Mouse (Mus musculus) neural tube, embryonic 15.5 days (tissue): Measurements from ENCODE around the gene Mtr. TPM values are rescaled to one million over a fixed set of nuclear protein-coding genes. Genes with fewer than 3 reads are reported as not detected.

Experiments used
- ATAC-seq: fragments of 200-750 bp; cut with Nextera tagmentation; 2 replicates; pipeline ENCODE4 v1.8.0; 2017; ENCODE audit warnings: mild to moderate bottlenecking, moderate TSS enrichment, moderate library complexity; ENCODE audit not compliant: low FRiP score
- H3K27ac ChIP-seq: fragments of 300-500 bp; sonication (generic); replicated peaks from 2 replicates; pipeline ENCODE4 v1.5.1; 2015; ENCODE audit warnings: mild to moderate bottlenecking, inconsistent platforms
- H3K27me3 ChIP-seq: fragments of 300-500 bp; sonication (generic); replicated peaks from 2 replicates; pipeline ENCODE4 v1.6.1; 2015; ENCODE audit warnings: inconsistent platforms
- H3K36me3 ChIP-seq: fragments of 300-500 bp; sonication (generic); 2 replicates; pipeline ENCODE4 v1.6.1; 2015; ENCODE audit warnings: inconsistent platforms
- H3K4me1 ChIP-seq: fragments of 300-500 bp; sonication (generic); 2 replicates; pipeline ENCODE4 v1.6.1; 2015; ENCODE audit warnings: inconsistent platforms
- H3K4me2 ChIP-seq: fragments of 300-500 bp; sonication (generic); 2 replicates; pipeline ENCODE4 v1.6.1; 2015; ENCODE audit warnings: inconsistent platforms, mild to moderate bottlenecking, moderate library complexity
- H3K4me3 ChIP-seq: fragments of 300-500 bp; sonication (generic); replicated peaks from 2 replicates; pipeline ENCODE4 v1.5.1; 2015; ENCODE audit warnings: mild to moderate bottlenecking, inconsistent platforms
- H3K9ac ChIP-seq: fragments of 300-500 bp; sonication (generic); replicated peaks from 2 replicates; pipeline ENCODE4 v1.6.1; 2015; ENCODE audit warnings: mild to moderate bottlenecking, inconsistent platforms
- H3K9me3 ChIP-seq: fragments of 300-500 bp; sonication (generic); replicated peaks from 2 replicates; pipeline ENCODE4 v1.6.1; 2016; ENCODE audit warnings: inconsistent platforms
- WGBS: fragments of 180-500 bp; shearing (Covaris S2); methylation state at CpG from one replicate; pipeline ENCODE4 v1.1.7; 2015; ENCODE audit warnings: mixed read lengths; 5-methylcytosine and 5-hydroxymethylcytosine counted together
- polyA plus RNA-seq: library from polyadenylated mRNA; unstranded; fragments of >200 nt; fragmentation: Nextera tagmentation; extraction: Ambion mirVana; gene quantifications from 2 replicates; pipeline ENCODE4 v1.2.1, GENCODE M21; 2015

Mtr gene
- polyA plus RNA-seq, 1 experiment from 2014 or later: 3.9 TPM

GRCm38 (mm10) chr13:12228248-12228647, 29.7 kb downstream of the Mtr start:
- no peaks in the 10 kb centered on the region for H3K9me3 ChIP-seq
- H3K4me3 ChIP-seq: no peak overlapping the region
- no peak overlapping the region for H3K4me2 ChIP-seq
- H3K27ac ChIP-seq: no peak overlapping the region
- no peaks in the 10 kb centered on the region for H3K4me1 ChIP-seq
- no peak for ATAC-seq
- peaks cover 47% of the 10 kb centered on the region for H3K36me3 ChIP-seq
- 96% methylated on average over 4 of the region's 4 CpGs for WGBS
- H3K27me3 ChIP-seq: no peaks in the 10 kb centered on the region
- no peak overlapping the region for H3K9ac ChIP-seq

GRCm38 (mm10) chr13:12227606-12228005, 30.3 kb downstream of the Mtr start:
- H3K36me3 ChIP-seq: peaks cover 43% of the 10 kb centered on the region
- no peak overlapping the region for H3K9ac ChIP-seq
- WGBS: 88% methylated on average over 5 of the region's 5 CpGs
- H3K4me3 ChIP-seq: no peak overlapping the region
- H3K4me2 ChIP-seq: no peak overlapping the region
- H3K27ac ChIP-seq: no peak overlapping the region
- no peaks in the 10 kb centered on the region for H3K27me3 ChIP-seq
- H3K4me1 ChIP-seq: no peaks in the 10 kb centered on the region
- no peaks in the 10 kb centered on the region for H3K9me3 ChIP-seq
- no peak for ATAC-seq

- H3K4me1 ChIP-seq: no peaks in the 10 kb centered on the region
- H3K9ac ChIP-seq: no peak overlapping the region
- no peaks in the 10 kb centered on the region for H3K27me3 ChIP-seq
- H3K27ac ChIP-seq: no peak overlapping the region
- 96% methylated on average over 14 of the region's 14 CpGs for WGBS
- H3K4me2 ChIP-seq: no peak overlapping the region
- no peak for ATAC-seq
- no peaks in the 10 kb centered on the region for H3K9me3 ChIP-seq
- no peak overlapping the region for H3K4me3 ChIP-seq
- H3K36me3 ChIP-seq: peaks cover 45% of the 10 kb centered on the region
Measured at GRCm38 (mm10) chr13:12218603-12219002, 39.3 kb downstream of the Mtr start.

GRCm38 (mm10) chr13:12214922-12215321, 43.0 kb downstream of the Mtr start:
- no peak for ATAC-seq
- Histone ChIP-seq H3K4me3 (no peak overlapping the region), H3K27ac (no peak overlapping the region), H3K4me2 (no peak overlapping the region), H3K27me3 (no peaks in the 10 kb centered on the region), H3K4me1 (no peaks in the 10 kb centered on the region), H3K9me3 (no peaks in the 10 kb centered on the region), H3K9ac (no peak overlapping the region), H3K36me3 (peaks cover 33% of the 10 kb centered on the region)
- 89% methylated on average over 5 of the region's 5 CpGs for WGBS

- 68% methylated on average over 2 of the region's 2 CpGs for WGBS
- Histone ChIP-seq H3K9me3 (no peaks in the 10 kb centered on the region), H3K27ac (no peak overlapping the region)
Measured at GRCm38 (mm10) chr13:12211058-12211457, 46.9 kb downstream of the Mtr start.

GRCm38 (mm10) chr13:12210023-12210762, 47.7 kb downstream of the Mtr start:
- 77% methylated on average over 10 of the region's 10 CpGs for WGBS

More at GRCm38 (mm10) chr13:12211058-12211457, 46.9 kb downstream of the Mtr start:
- Histone ChIP-seq H3K9ac (no peak overlapping the region), H3K4me2 (no peak overlapping the region), H3K4me3 (no peak overlapping the region), H3K27me3 (no peaks in the 10 kb centered on the region), H3K4me1 (no peaks in the 10 kb centered on the region), H3K36me3 (peaks cover 20% of the 10 kb centered on the region)
- ATAC-seq: no peak

GRCm38 (mm10) chr13:12200372-12200771, 57.5 kb downstream of the Mtr start:
- no peak for ATAC-seq
- H3K4me1 ChIP-seq: no peaks in the 10 kb centered on the region
- no peak overlapping the region for H3K4me3 ChIP-seq
- no peak overlapping the region for H3K9ac ChIP-seq
- 87% methylated on average over 5 of the region's 5 CpGs for WGBS
- H3K27ac ChIP-seq: no peak overlapping the region
- no peaks in the 10 kb centered on the region for H3K27me3 ChIP-seq
- H3K36me3 ChIP-seq: peaks cover 14% of the 10 kb centered on the region; the same call in 1 of the 2 replicates
- no peak overlapping the region for H3K4me2 ChIP-seq
- no peaks in the 10 kb centered on the region for H3K9me3 ChIP-seq

More at GRCm38 (mm10) chr13:12210023-12210762, 47.7 kb downstream of the Mtr start:
- H3K4me1 ChIP-seq: no peaks in the 10 kb centered on the region
- no peak overlapping the region for H3K27ac ChIP-seq
- H3K4me3 ChIP-seq: no peak overlapping the region
- peaks cover 14% of the 10 kb centered on the region; the same call in 1 of the 2 replicates for H3K36me3 ChIP-seq
- no peaks in the 10 kb centered on the region for H3K27me3 ChIP-seq
- no peak overlapping the region for H3K4me2 ChIP-seq
- no peaks in the 10 kb centered on the region for H3K9me3 ChIP-seq
- no peak overlapping the region for H3K9ac ChIP-seq
- peak; percentile 21; the same call in 1 of the 2 replicates for ATAC-seq

- ATAC-seq: no peak
- H3K4me1 ChIP-seq: no peaks in the 10 kb centered on the region
- H3K9me3 ChIP-seq: no peaks in the 10 kb centered on the region
- no peaks in the 10 kb centered on the region for H3K27me3 ChIP-seq
- peaks cover 20% of the 10 kb centered on the region; the same call in 1 of the 2 replicates for H3K36me3 ChIP-seq
- no peak overlapping the region for H3K4me2 ChIP-seq
- WGBS: 98% methylated on average over 2 of the region's 2 CpGs
- no peak overlapping the region for H3K27ac ChIP-seq
- H3K9ac ChIP-seq: no peak overlapping the region
- H3K4me3 ChIP-seq: no peak overlapping the region
Measured at GRCm38 (mm10) chr13:12198486-12198885, 59.4 kb downstream of the Mtr start.

- Histone ChIP-seq H3K9ac (no peak overlapping the region), H3K4me1 (no peaks in the 10 kb centered on the region), H3K9me3 (no peaks in the 10 kb centered on the region), H3K27ac (no peak overlapping the region), H3K27me3 (no peaks in the 10 kb centered on the region), H3K4me2 (no peak overlapping the region), H3K4me3 (no peak overlapping the region), H3K36me3 (peaks cover 26% of the 10 kb centered on the region; the same call in 1 of the 2 replicates)
- ATAC-seq: no peak
- 92% methylated on average over 4 of the region's 4 CpGs for WGBS
Measured at GRCm38 (mm10) chr13:12196861-12197260, 61.1 kb downstream of the Mtr start.

- Histone ChIP-seq H3K4me3 (no peak overlapping the region), H3K4me1 (no peaks in the 10 kb centered on the region), H3K27me3 (no peaks in the 10 kb centered on the region), H3K9me3 (no peaks in the 10 kb centered on the region), H3K36me3 (peaks cover 26% of the 10 kb centered on the region; the same call in 1 of the 2 replicates), H3K4me2 (no peak overlapping the region), H3K9ac (no peak overlapping the region), H3K27ac (no peak overlapping the region)
- 74% methylated on average over 3 of the region's 3 CpGs for WGBS
- ATAC-seq: no peak
Measured at GRCm38 (mm10) chr13:12196012-12196411, 61.9 kb downstream of the Mtr start.

- ATAC-seq: no peak
- Histone ChIP-seq H3K27me3 (no peaks in the 10 kb centered on the region), H3K27ac (no peak overlapping the region), H3K4me3 (no peak overlapping the region), H3K4me2 (no peak overlapping the region), H3K36me3 (peaks cover 26% of the 10 kb centered on the region; the same call in 1 of the 2 replicates), H3K4me1 (no peaks in the 10 kb centered on the region), H3K9me3 (no peaks in the 10 kb centered on the region), H3K9ac (no peak overlapping the region)
- WGBS: 90% methylated on average over 12 of the region's 12 CpGs
Measured at GRCm38 (mm10) chr13:12194942-12195662, 62.8 kb downstream of the Mtr start.

GRCm38 (mm10) chr13:12189219-12189618, 68.7 kb downstream of the Mtr start:
- Histone ChIP-seq H3K4me3 (no peak overlapping the region), H3K27me3 (no peaks in the 10 kb centered on the region), H3K36me3 (peaks cover 23% of the 10 kb centered on the region; the same call in 1 of the 2 replicates), H3K9ac (no peak overlapping the region), H3K4me2 (no peak overlapping the region), H3K9me3 (no peaks in the 10 kb centered on the region), H3K4me1 (no peaks in the 10 kb centered on the region), H3K27ac (no peak overlapping the region)
- WGBS: 99% methylated on average over 11 of the region's 11 CpGs
- ATAC-seq: no peak
